Mouse (Mus musculus) testis, adult 2 months (tissue): ENCODE measurements around the gene Gata2.

ENCODE experiments used
- CTCF ChIP-seq: fragments of 200-500 bp; IDR thresholded peaks from 2 replicates; pipeline ENCODE4 v1.5.1; 2012; ENCODE audit warnings: low read depth, mild to moderate bottlenecking, inconsistent platforms, low read length, moderate library complexity; ENCODE audit not compliant: control insufficient read depth, insufficient read depth, insufficient replicate concordance
- POLR2A ChIP-seq: fragments of 200-500 bp; IDR thresholded peaks from 2 replicates; pipeline ENCODE4 v1.6.1; 2012; ENCODE audit warnings: low read depth, mild to moderate bottlenecking, inconsistent platforms, low read length, moderate library complexity; ENCODE audit not compliant: control insufficient read depth

DNA sequence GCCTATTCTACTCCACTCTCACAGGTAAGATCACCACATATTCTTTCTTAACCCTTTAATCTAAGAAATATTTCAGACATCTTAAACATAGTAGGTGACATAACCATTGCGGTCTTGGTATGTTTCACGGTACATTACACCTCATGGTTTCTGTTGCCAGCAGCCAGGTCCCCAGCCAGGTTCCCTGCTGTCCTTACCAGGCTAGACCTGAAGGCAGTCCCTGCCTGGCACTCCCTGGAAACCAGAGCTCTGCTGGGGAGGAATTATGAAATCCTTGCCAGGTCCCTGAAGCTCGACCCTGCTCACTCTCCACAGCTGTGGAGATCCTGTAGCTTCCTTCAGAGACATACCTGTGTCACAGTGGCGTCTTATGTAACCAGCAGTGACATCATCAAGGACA lies 22.5 kb downstream of the Gata2 start:
- TF ChIP-seq CTCF (no peak), POLR2A (no peak)
